Mouse (Mus musculus) layer of hippocampus, postnatal 14 days (tissue): ENCODE data around the gene Hexa. TPM values are rescaled to one million over a fixed set of nuclear protein-coding genes. Genes with fewer than 3 reads are reported as not detected.
A peak's percentile ranks its signal among the peaks of the same experiment; 100 is the strongest.

Experiments used
- DNase-seq, 2 experiments: peaks; one replicate each; pipeline ENCODE4 v3.0.0; 2021 to 2022; ENCODE audit warnings: low spot score in 2 of 2, mixed read lengths in 1 of 2
- total RNA-seq, 2 experiments: library from RNA; stranded (reverse); gene quantifications; 2 replicates each; pipeline ENCODE4 v1.2.3; 2021

Hexa gene
- total RNA-seq, 2 experiments from 2014 or later = 32.6 to 39.1 TPM

DNA sequence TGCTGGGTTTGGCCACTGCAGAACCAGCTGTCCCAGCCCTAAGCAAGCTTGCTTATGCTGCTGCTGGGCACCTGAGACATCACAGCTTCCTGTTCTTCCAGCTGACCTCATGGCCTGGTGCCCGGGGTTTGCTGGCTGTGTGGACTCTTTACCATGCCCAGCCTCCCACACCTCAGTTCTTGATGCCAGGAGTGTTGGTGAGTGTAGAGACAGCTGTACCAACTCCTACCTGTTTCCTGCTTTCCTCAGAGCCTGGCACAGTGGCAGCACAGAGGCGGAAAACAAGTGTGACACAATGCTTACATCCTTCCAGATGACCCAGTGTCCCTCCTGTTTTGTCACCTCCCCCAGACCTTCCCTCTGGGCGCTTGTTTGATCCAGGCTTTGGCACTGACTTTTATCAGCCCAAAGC is 12.3 kb downstream of the Hexa start:
- no peak for DNase-seq

- DNase-seq = peak in 1 of 2 experiments; percentile 41
Measured at GRCm38 (mm10) chr9:59552610-59553009, 13.3 kb downstream of the Hexa start.

DNA sequence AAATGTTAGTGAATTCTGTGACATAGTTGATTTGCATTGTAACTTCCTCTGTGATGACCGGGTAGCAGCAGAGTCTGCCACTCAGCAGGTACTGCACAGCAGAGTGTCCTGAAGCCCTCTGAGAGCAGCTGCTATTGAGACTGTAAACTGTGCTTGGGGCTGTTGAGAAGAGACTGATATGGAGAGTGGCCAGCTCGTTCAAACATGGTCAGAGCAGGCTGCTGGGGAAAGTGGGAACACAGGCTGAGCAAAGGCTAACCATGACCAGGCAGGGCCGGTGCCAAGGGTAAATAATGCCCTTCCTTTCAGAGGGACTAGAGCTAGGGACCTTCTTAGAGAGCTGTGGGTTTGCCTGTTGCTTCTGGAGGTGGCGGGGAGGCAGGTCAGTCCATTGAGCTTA is 14.4 kb downstream of the Hexa start:
- no peak for DNase-seq

- DNase-seq = peak; percentile 52 to 59
Measured at GRCm38 (mm10) chr9:59565600-59565999, 26.3 kb downstream of the Hexa start.

GRCm38 (mm10) chr9:59567111-59567510 is 27.8 kb downstream of the Hexa start:
- peak in 1 of 2 experiments; percentile 69 for DNase-seq

GRCm38 (mm10) chr9:59571852-59572251 is 32.5 kb downstream of the Hexa start:
- no peak for DNase-seq

GRCm38 (mm10) chr9:59577401-59577800 is 38.1 kb downstream of the Hexa start:
- no peak for DNase-seq

DNA sequence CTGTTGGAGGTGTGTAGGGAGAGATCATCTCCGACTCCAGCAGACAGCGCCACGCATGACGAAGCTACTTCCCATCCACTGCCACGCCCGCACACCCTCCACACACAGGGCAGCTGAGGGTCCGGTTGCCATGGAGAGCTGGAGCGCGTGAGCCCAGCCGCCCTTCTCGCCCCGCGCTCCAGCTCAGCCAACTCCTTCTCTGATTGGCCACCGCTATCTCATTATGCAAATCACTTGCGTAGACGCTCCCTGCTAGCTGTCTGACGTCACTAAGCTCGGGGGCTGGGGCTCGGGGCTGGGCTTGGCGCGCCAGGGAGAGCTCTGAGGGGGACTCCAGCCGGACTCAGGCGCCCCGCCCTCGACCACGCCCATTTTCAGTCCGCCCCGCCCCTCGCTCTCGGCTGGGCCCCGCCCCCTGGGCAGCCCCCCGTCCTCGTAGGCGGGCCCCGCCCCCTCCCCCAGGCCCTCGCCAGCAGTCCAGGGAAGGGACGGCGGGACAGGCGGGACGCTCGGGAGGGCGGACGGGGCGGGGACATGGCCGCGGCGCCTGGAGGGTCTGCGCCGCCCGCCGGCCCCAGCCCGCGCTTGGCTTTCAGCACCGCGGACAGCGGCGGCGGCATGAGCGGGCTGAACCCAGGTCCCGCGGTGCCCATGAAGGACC is 38.6 kb downstream of the Hexa start, which contains the start of gene Celf6:
TSS of gene Celf6 (plus strand) at position 74 of the 661 bp plus-strand sequence.
- peak; percentile 85 to 96 for DNase-seq

DNA sequence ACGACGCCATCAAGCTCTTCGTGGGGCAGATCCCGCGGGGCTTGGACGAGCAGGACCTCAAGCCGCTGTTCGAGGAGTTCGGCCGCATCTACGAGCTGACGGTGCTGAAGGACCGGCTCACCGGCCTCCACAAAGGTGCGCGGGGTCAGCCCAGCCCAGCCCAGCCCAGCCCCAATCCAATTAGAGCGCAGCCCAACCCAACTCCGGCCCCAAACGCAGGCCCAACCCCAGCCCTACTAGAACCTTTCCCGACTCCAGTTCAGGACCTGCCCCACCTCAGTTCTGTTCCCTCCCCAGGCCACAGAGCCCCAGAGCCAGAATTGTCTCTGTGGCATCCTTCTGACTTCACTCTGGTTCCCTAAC is 39.1 kb downstream of the Hexa start:
- no peak for DNase-seq

- DNase-seq = peak; percentile 80 to 91
Measured at GRCm38 (mm10) chr9:59584871-59585308, 45.5 kb downstream of the Hexa start.

DNA sequence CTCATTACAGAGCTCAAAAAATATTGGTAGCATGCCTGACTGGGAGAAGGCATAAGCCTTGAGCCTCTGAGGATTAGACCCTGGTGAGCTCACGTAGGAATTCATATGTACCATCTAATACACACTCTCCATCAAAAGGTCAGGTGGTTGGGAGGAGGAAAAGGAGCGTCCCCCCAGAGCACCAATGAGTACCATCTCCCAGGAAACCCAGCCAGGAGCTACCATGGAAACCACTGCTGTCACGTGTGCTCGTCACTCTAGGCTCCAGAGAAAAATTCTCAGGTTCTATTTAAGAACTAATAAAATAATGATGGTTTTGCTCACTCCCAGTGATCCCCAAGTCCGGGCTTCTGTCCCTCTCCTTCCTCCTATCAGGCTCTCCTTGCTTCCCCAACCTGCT is 48.9 kb downstream of the Hexa start:
- DNase-seq = peak; percentile 42 to 72

DNA sequence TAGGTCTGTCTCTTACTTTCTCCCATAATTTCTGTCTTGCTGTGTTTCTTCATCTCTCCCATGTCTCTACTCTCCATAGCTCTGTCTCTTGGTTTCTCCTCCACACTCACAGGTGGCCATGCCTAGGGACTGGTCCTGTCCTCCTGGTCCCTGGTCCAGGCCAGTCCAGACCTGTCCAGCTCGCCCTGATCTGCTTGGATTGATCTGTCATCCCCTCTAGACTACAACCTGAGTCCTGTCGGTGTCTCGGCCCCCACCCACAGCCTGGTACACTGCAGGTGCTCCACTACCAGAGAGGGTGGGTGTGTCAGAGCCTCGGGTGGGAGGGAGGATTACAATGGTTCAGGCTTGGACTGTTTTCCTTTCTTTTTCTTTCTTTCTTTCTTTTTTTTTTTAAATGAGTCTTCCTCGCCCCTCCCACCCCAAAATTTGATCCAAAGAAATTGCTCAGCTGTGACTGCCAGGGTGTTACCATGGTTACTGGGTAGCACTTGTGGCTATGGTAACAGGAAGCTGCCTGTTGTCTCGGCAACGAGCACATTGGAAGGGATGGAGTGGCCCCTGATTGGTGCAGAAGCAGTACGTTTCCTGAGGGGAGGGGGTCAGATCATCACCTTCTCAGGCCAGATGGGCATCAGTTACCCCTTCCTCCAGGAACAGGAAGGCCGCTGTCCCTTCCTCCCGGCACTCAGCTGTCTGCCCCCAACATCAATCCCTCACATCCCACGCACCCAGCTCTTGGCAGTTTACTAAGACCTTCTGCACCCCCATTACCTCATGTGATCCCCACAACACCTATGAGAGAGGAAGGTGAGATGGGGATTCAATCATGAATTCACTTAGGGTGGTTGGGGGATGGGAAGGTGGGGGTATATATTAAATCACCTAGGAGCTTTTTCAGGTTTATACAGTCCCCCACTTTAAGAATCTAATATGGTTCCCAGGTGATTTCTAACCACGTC is 49.7 kb downstream of the Hexa start:
- peak; percentile 73 to 91 for DNase-seq

GRCm38 (mm10) chr9:59589703-59590439 is 50.5 kb downstream of the Hexa start:
- DNase-seq = no peak

GRCm38 (mm10) chr9:59601661-59602060 is 62.3 kb downstream of the Hexa start:
- DNase-seq = no peak

DNA sequence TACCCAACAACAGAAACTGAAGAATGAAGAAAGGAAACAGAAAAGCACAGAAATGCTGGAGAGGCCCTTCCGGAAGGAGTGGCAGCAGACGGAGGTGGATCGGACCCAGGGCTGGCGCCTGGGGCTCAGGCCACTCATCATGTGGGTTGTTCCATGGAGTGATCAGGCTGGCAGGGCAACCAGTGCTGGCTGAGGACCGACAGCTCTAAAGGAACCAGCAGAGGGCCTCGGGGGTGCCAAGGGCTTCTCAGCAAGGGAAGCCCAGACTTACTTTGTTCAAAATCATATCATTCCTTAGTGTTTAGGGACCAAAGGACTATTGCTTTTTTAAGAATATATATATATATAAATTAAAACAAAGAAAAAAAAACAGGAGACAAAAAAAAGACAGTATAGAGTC is 66.6 kb downstream of the Hexa start:
- DNase-seq = no peak

DNA sequence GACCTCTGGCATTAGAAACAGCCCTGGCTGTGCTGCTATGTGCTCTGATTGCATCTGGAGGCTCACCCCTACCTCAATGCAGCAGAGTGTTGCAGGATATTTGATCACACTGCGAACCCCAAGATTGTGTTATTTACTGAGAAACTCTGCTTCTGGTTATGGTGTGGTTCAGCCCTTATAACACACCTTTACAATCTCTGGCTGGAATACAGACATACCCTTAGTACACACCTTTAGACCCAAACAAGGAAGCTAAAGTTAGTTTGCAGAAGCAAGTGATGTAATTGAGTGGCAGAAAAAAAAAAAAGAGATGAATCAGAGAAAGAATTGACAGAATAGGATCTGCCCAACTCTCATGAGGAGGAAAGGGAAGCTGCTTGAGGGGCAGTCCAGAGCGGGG is 71.6 kb downstream of the Hexa start:
- DNase-seq = no peak

Other genes with a start within 250 kb of the Hexa start
- 10 to 100 TPM; 17.3 to 17.6 TPM for gene Adpgk, start 248.0 kb upstream of the Hexa start, total RNA-seq
- gene Bbs4, start 186.0 kb upstream of the Hexa start, total RNA-seq = 10 to 100 TPM; 31.8 to 33.4 TPM
- 10 to 100 TPM; 91.1 to 93.3 TPM for gene Arih1, start 52.9 kb upstream of the Hexa start, total RNA-seq
- 1 to 10 TPM; 2.4 to 2.7 TPM for gene Tmem202, start 307 bp downstream of the Hexa start, total RNA-seq
- gene Celf6, start 38.4 kb downstream of the Hexa start, total RNA-seq = 10 to 100 TPM; 26.7 to 33.8 TPM
- 100 to 1,000 TPM; 155 to 171 TPM for gene Parp6, start 77.7 kb downstream of the Hexa start, total RNA-seq
- gene Pkm, start 116.8 kb downstream of the Hexa start, total RNA-seq = 100 to 1,000 TPM; 944 to 962 TPM
- 1 to 10 TPM; 6.9 to 7.4 TPM for gene Gramd2, start 140.6 kb downstream of the Hexa start, total RNA-seq
- 1 to 10 TPM; 6.3 to 8.7 TPM for gene Senp8, start 211.2 kb downstream of the Hexa start, total RNA-seq
- 10 to 100 TPM; 61.0 to 65.7 TPM for gene Myo9a, start 211.4 kb downstream of the Hexa start, total RNA-seq